Mouse (Mus musculus): Measurements from ENCODE around the gene Haao. TPM values are rescaled to one million over a fixed set of nuclear protein-coding genes. Genes with fewer than 3 reads are reported as not detected.
A peak's percentile ranks its signal among the peaks of the same experiment; 100 is the strongest.

The Haao gene
- total and polyA plus RNA-seq, 2 experiments from 2014 or later: 0.28 to 1.3 TPM

- Histone ChIP-seq H3K36me3 (ENCODE audit: insufficient read depth, low read length) (peaks cover 10% of the 10 kb centered on the region; the same call in 1 of the 2 replicates), H3K27ac (no peak overlapping the region), H3K4me1 (ENCODE audit: insufficient read depth, low read length) (no peaks in the 10 kb centered on the region), H3K9me3 (ENCODE audit: low read length) (no peaks in the 10 kb centered on the region), H3K27me3 (ENCODE audit: insufficient read depth, low read length) (no peaks in the 10 kb centered on the region), H3K4me2 (ENCODE audit: low read depth, low read length) (no peak overlapping the region), H3K9ac (replicated peaks; ENCODE audit: low read length) (no peak overlapping the region), H3K4me3 (ENCODE audit: low read length) (no peak overlapping the region)
- TF ChIP-seq CTCF (IDR thresholded peaks at IDR 0.05; ENCODE audit: low read depth): no peak
- ATAC-seq (no peak), DNase-seq (ENCODE audit: low spot score) (no peak)
- WGBS: 88% methylated on average over 11 of the region's 11 CpGs
Observed at GRCm38 (mm10) chr17:83799506-83800050, 48.2 kb downstream of the Haao start.

GRCm38 (mm10) chr17:83795121-83795520 lies 52.6 kb downstream of the Haao start:
- DNase-seq (ENCODE audit: low spot score) (no peak), ATAC-seq (no peak)
- no peak overlapping the region for H3K4me2 ChIP-seq (ENCODE audit: low read depth, low read length)
- 0 out of 2 replicates have a peak, but pooled peaks cover 2% of the 10 kb centered on the region for H3K36me3 ChIP-seq (ENCODE audit: insufficient read depth, low read length)
- no peaks in the 10 kb centered on the region for H3K27me3 ChIP-seq (ENCODE audit: insufficient read depth, low read length)
- H3K9me3 ChIP-seq (ENCODE audit: low read length): no peaks in the 10 kb centered on the region
- no peak for TF ChIP-seq CTCF (IDR thresholded peaks at IDR 0.05; ENCODE audit: low read depth)
- no peak overlapping the region for H3K9ac ChIP-seq (replicated peaks; ENCODE audit: low read length)
- H3K4me3 ChIP-seq (ENCODE audit: low read length): no peak overlapping the region
- H3K27ac ChIP-seq: no peak overlapping the region
- WGBS: 97% methylated on average over 17 of the region's 17 CpGs
- H3K4me1 ChIP-seq (ENCODE audit: insufficient read depth, low read length): no peaks in the 10 kb centered on the region

GRCm38 (mm10) chr17:83792388-83792787 lies 55.4 kb downstream of the Haao start:
- H3K4me2 ChIP-seq (ENCODE audit: low read depth, low read length): peak overlapping the region; percentile 45
- H3K4me3 ChIP-seq (ENCODE audit: low read length): no peak overlapping the region
- peak; percentile 45 for DNase-seq (ENCODE audit: low spot score)
- no peaks in the 10 kb centered on the region for H3K4me1 ChIP-seq (ENCODE audit: insufficient read depth, low read length)
- no peaks in the 10 kb centered on the region for H3K27me3 ChIP-seq (ENCODE audit: insufficient read depth, low read length)
- H3K36me3 ChIP-seq (ENCODE audit: insufficient read depth, low read length): no peaks in the 10 kb centered on the region
- no peaks in the 10 kb centered on the region for H3K9me3 ChIP-seq (ENCODE audit: low read length)
- no peak for ATAC-seq
- no peak for TF ChIP-seq CTCF (IDR thresholded peaks at IDR 0.05; ENCODE audit: low read depth)
- H3K27ac ChIP-seq: no peak overlapping the region
- no peak overlapping the region for H3K9ac ChIP-seq (replicated peaks; ENCODE audit: low read length)
- 46% methylated on average over 23 of the region's 23 CpGs for WGBS

- H3K4me2 ChIP-seq (ENCODE audit: low read depth, low read length): no peak overlapping the region
- H3K27me3 ChIP-seq (ENCODE audit: insufficient read depth, low read length): no peaks in the 10 kb centered on the region
- no peak for DNase-seq (ENCODE audit: low spot score)
- no peak overlapping the region for H3K27ac ChIP-seq
- TF ChIP-seq CTCF (IDR thresholded peaks at IDR 0.05; ENCODE audit: low read depth): no peak
- no peak for ATAC-seq
- 75% methylated on average over 5 of the region's 5 CpGs for WGBS
- H3K4me1 ChIP-seq (ENCODE audit: insufficient read depth, low read length): no peaks in the 10 kb centered on the region
- no peak overlapping the region for H3K9ac ChIP-seq (replicated peaks; ENCODE audit: low read length)
- H3K36me3 ChIP-seq (ENCODE audit: insufficient read depth, low read length): no peaks in the 10 kb centered on the region
- H3K9me3 ChIP-seq (ENCODE audit: low read length): no peaks in the 10 kb centered on the region
- H3K4me3 ChIP-seq (ENCODE audit: low read length): no peak overlapping the region
Observed at GRCm38 (mm10) chr17:83790158-83790557, 57.6 kb downstream of the Haao start.

- no peaks in the 10 kb centered on the region for H3K9me3 ChIP-seq (ENCODE audit: low read length)
- no peak for TF ChIP-seq CTCF (IDR thresholded peaks at IDR 0.05; ENCODE audit: low read depth)
- 0 out of 2 replicates have a peak, but pooled peaks cover 6% of the 10 kb centered on the region for H3K36me3 ChIP-seq (ENCODE audit: insufficient read depth, low read length)
- H3K27me3 ChIP-seq (ENCODE audit: insufficient read depth, low read length): no peaks in the 10 kb centered on the region
- no peak for DNase-seq (ENCODE audit: low spot score)
- no peak overlapping the region for H3K4me3 ChIP-seq (ENCODE audit: low read length)
- ATAC-seq: no peak
- 99% methylated on average over 6 of the region's 6 CpGs for WGBS
- H3K27ac ChIP-seq: no peak overlapping the region
- no peak overlapping the region for H3K9ac ChIP-seq (replicated peaks; ENCODE audit: low read length)
- no peak overlapping the region for H3K4me2 ChIP-seq (ENCODE audit: low read depth, low read length)
- H3K4me1 ChIP-seq (ENCODE audit: insufficient read depth, low read length): no peaks in the 10 kb centered on the region
Observed at GRCm38 (mm10) chr17:83786418-83786817, 61.3 kb downstream of the Haao start.

- no peak overlapping the region for H3K4me2 ChIP-seq (ENCODE audit: low read depth, low read length)
- H3K4me1 ChIP-seq (ENCODE audit: insufficient read depth, low read length): no peaks in the 10 kb centered on the region
- H3K27ac ChIP-seq: no peak overlapping the region
- WGBS: 24% methylated on average over 5 of the region's 5 CpGs
- peak; percentile 48 for DNase-seq (ENCODE audit: low spot score)
- 0 out of 2 replicates have a peak, but pooled peaks cover 6% of the 10 kb centered on the region for H3K36me3 ChIP-seq (ENCODE audit: insufficient read depth, low read length)
- ATAC-seq: peak; percentile 47; the same call in 1 of the 2 replicates
- no peak overlapping the region for H3K4me3 ChIP-seq (ENCODE audit: low read length)
- H3K9ac ChIP-seq (replicated peaks; ENCODE audit: low read length): no peak overlapping the region
- no peaks in the 10 kb centered on the region for H3K27me3 ChIP-seq (ENCODE audit: insufficient read depth, low read length)
- no peak for TF ChIP-seq CTCF (IDR thresholded peaks at IDR 0.05; ENCODE audit: low read depth)
- H3K9me3 ChIP-seq (ENCODE audit: low read length): no peaks in the 10 kb centered on the region
Observed at GRCm38 (mm10) chr17:83782740-83783139, 65.0 kb downstream of the Haao start.

Other genes starting within 250 kb of the Haao start
- gene Kcng3, start 216.1 kb downstream of the Haao start, total RNA-seq (2014; rRNA removed): 2.2 and 3.2 TPM in 2 replicates
- gene Kcng3, start 216.1 kb downstream of the Haao start, polyA plus RNA-seq (2015; fragmentation: Nextera tagmentation; extraction: Ambion mirVana): 0.06 and 0.11 TPM in 2 replicates
- gene Mta3, start 141.8 kb downstream of the Haao start, total RNA-seq (2014; rRNA removed): 31.7 and 58.5 TPM in 2 replicates
- 33.0 and 36.8 TPM in 2 replicates for gene Mta3, start 141.8 kb downstream of the Haao start, polyA plus RNA-seq (2015; fragmentation: Nextera tagmentation; extraction: Ambion mirVana)